Mouse (Mus musculus): ENCODE data around the gene Hlcs. TPM values are rescaled to one million over a fixed set of nuclear protein-coding genes. Genes with fewer than 3 reads are reported as not detected.

Gene Hlcs
- polyA plus RNA-seq, 1 experiment, result 9.5 TPM

- 21% methylated on average over 25 of the region's 25 CpGs for WGBS
- Histone ChIP-seq H3K4me1 (ENCODE audit: control insufficient read depth, insufficient read depth, low read length) (peaks cover 5% of the 10 kb centered on the region), H3K4me3 (replicated peaks; ENCODE audit: extremely low read depth, low read depth, low read length) (peak overlapping the region; percentile 57)
- no peak for TF ChIP-seq POLR2A (IDR thresholded peaks at IDR 0.05; ENCODE audit: borderline replicate concordance, extremely low read depth, low read depth, low read length)
- TF ChIP-seq CTCF (IDR thresholded peaks at IDR 0.05; ENCODE audit: insufficient read depth, low read length), result no peak
- no peak for DNase-seq
Measured at GRCm38 (mm10) chr16:94328881-94329867, 15.8 kb upstream of the Hlcs start.

- WGBS, result 1% methylated on average over 63 of the region's 63 CpGs
- DNase-seq, result peak; percentile 68
- no peak for TF ChIP-seq CTCF (IDR thresholded peaks at IDR 0.05; ENCODE audit: insufficient read depth, low read length)
- TF ChIP-seq POLR2A (IDR thresholded peaks at IDR 0.05; ENCODE audit: borderline replicate concordance, extremely low read depth, low read depth, low read length), result peak; percentile 95
- Histone ChIP-seq H3K4me3 (replicated peaks; ENCODE audit: extremely low read depth, low read depth, low read length) (peak within 1 kb of the TSS; percentile 57), H3K4me1 (ENCODE audit: control insufficient read depth, insufficient read depth, low read length) (peaks cover 5% of the 10 kb centered on the region)
Measured at GRCm38 (mm10) chr16:94327781-94328711, 14.7 kb upstream of the Hlcs start, which contains the start of gene Ripply3. Ripply3 (plus strand) TSS chr16:94328420.

GRCm38 (mm10) chr16:94326008-94326407 is 12.6 kb upstream of the Hlcs start:
- Histone ChIP-seq H3K4me3 (replicated peaks; ENCODE audit: extremely low read depth, low read depth, low read length) (no peak overlapping the region), H3K4me1 (ENCODE audit: control insufficient read depth, insufficient read depth, low read length) (peaks cover 3% of the 10 kb centered on the region; the same call in 1 of the 2 replicates)
- TF ChIP-seq CTCF (IDR thresholded peaks at IDR 0.05; ENCODE audit: insufficient read depth, low read length) (no peak), POLR2A (IDR thresholded peaks at IDR 0.05; ENCODE audit: borderline replicate concordance, extremely low read depth, low read depth, low read length) (no peak)
- no peak for DNase-seq
- 94% methylated on average over 3 of the region's 3 CpGs for WGBS

- DNase-seq, result no peak
- Histone ChIP-seq H3K4me3 (replicated peaks; ENCODE audit: extremely low read depth, low read depth, low read length) (no peak overlapping the region), H3K4me1 (ENCODE audit: control insufficient read depth, insufficient read depth, low read length) (peaks cover 3% of the 10 kb centered on the region; the same call in 1 of the 2 replicates)
- WGBS, result 41% methylated on average over 5 of the region's 5 CpGs
- TF ChIP-seq CTCF (IDR thresholded peaks at IDR 0.05; ENCODE audit: insufficient read depth, low read length) (no peak), POLR2A (IDR thresholded peaks at IDR 0.05; ENCODE audit: borderline replicate concordance, extremely low read depth, low read depth, low read length) (no peak)
Measured at GRCm38 (mm10) chr16:94323681-94324080, 10.3 kb upstream of the Hlcs start.

- WGBS, result 81% methylated on average over 5 of the region's 5 CpGs
- no peak for TF ChIP-seq POLR2A (IDR thresholded peaks at IDR 0.05; ENCODE audit: borderline replicate concordance, extremely low read depth, low read depth, low read length)
- TF ChIP-seq CTCF (IDR thresholded peaks at IDR 0.05; ENCODE audit: insufficient read depth, low read length), result no peak
- DNase-seq, result no peak
- peaks cover 5% of the 10 kb centered on the region; the same call in 1 of the 2 replicates for H3K4me1 ChIP-seq (ENCODE audit: control insufficient read depth, insufficient read depth, low read length)
- H3K4me3 ChIP-seq (replicated peaks; ENCODE audit: extremely low read depth, low read depth, low read length), result no peak overlapping the region
Measured at GRCm38 (mm10) chr16:94320223-94320622, 6.9 kb upstream of the Hlcs start.

- WGBS, result 49% methylated on average over 5 of the region's 5 CpGs
- DNase-seq, result no peak
- H3K4me1 ChIP-seq (ENCODE audit: control insufficient read depth, insufficient read depth, low read length), result 0 out of 2 replicates have a peak, but pooled peaks cover 3% of the 10 kb centered on the region
- no peak overlapping the region for H3K4me3 ChIP-seq (replicated peaks; ENCODE audit: extremely low read depth, low read depth, low read length)
- TF ChIP-seq POLR2A (IDR thresholded peaks at IDR 0.05; ENCODE audit: borderline replicate concordance, extremely low read depth, low read depth, low read length) (no peak), CTCF (IDR thresholded peaks at IDR 0.05; ENCODE audit: insufficient read depth, low read length) (no peak)
Measured at GRCm38 (mm10) chr16:94317752-94318151, 4.4 kb upstream of the Hlcs start.

- WGBS, result 41% methylated on average over 1 of the region's 1 CpGs
- Histone ChIP-seq H3K4me3 (replicated peaks; ENCODE audit: extremely low read depth, low read depth, low read length) (no peak overlapping the region), H3K4me1 (ENCODE audit: control insufficient read depth, insufficient read depth, low read length) (peaks cover 3% of the 10 kb centered on the region; the same call in 1 of the 2 replicates)
- TF ChIP-seq CTCF (IDR thresholded peaks at IDR 0.05; ENCODE audit: insufficient read depth, low read length) (no peak), POLR2A (IDR thresholded peaks at IDR 0.05; ENCODE audit: borderline replicate concordance, extremely low read depth, low read depth, low read length) (no peak)
- DNase-seq, result no peak
Measured at GRCm38 (mm10) chr16:94315215-94315614, 1.8 kb upstream of the Hlcs start.

GRCm38 (mm10) chr16:94314626-94315025 is 1.3 kb upstream of the Hlcs start:
- Histone ChIP-seq H3K4me3 (replicated peaks; ENCODE audit: extremely low read depth, low read depth, low read length) (no peak overlapping the region), H3K4me1 (ENCODE audit: control insufficient read depth, insufficient read depth, low read length) (peaks cover 3% of the 10 kb centered on the region; the same call in 1 of the 2 replicates)
- no peak for DNase-seq
- TF ChIP-seq POLR2A (IDR thresholded peaks at IDR 0.05; ENCODE audit: borderline replicate concordance, extremely low read depth, low read depth, low read length) (no peak), CTCF (IDR thresholded peaks at IDR 0.05; ENCODE audit: insufficient read depth, low read length) (no peak)
- 94% methylated on average over 5 of the region's 5 CpGs for WGBS

Measured in lung, adult 2 months (tissue).